Mouse (Mus musculus) lung, adult 2 months (tissue): ENCODE data around the gene Olfr876.
"Not testable (repeated sequence)": the region's sequence is repeated elsewhere in the genome, so short reads cannot be mapped to it uniquely, and the experiment has no call there.

Source experiments
- CTCF ChIP-seq: fragments of 200-500 bp; IDR thresholded peaks from 2 replicates; pipeline ENCODE4 v1.5.1; 2011; ENCODE audit warnings: mild to moderate bottlenecking, low read length, control low read depth; ENCODE audit not compliant: insufficient read depth
- POLR2A ChIP-seq: fragments of 200-500 bp; IDR thresholded peaks from 2 replicates; pipeline ENCODE4 v1.6.1; 2011; ENCODE audit warnings: low read depth, mild to moderate bottlenecking, control low read depth, low read length, borderline replicate concordance; ENCODE audit errors: extremely low read depth

GRCm38 (mm10) chr9:37783394-37784387 is 19.1 kb upstream of the Olfr876 start:
- not testable (repeated sequence) for TF ChIP-seq POLR2A, CTCF
